Mouse (Mus musculus) kidney, adult 8-10 months (tissue): ENCODE data around the gene Man1a.
A peak's percentile ranks its signal among the peaks of the same experiment; 100 is the strongest.

Source experiments
- DNase-seq, 2 experiments: peaks; one replicate each; pipeline ENCODE4 v3.0.0; 2022

The Man1a gene

DNA sequence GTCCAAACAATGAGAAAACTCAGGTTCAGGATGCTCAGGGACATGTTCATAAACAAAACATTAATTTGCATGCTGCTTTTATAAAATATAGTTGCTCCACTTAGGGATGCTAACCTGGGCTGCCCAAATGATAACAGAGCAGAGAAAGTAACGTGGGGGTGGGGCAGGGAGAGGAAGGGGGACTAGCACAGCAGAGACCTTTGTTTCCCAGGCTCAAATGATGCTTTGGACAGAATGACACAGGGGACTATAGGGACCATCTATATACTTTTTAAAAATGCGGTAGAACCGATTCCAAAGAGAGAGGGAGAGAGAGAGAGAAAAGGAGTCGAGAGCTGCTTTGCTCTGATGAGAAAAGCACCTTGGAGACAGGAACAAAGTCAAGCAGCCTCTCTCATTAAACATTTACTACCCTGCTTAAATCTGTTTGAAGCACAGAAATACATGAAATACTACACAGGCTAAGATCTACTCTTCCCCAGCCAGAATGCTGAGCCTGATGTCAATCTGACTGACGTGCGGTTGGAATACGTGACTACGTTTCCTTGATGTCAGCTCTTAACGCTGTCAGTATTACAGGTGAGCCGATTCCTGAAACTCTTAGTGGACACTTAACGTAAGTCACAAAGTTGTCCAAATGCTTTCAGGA, 63.1 kb downstream of the Man1a start:
- DNase-seq, result no peak

- no peak for DNase-seq
These were observed 67.3 kb downstream of the Man1a start for GRCm38 (mm10) chr10:54009154-54009553.

DNA sequence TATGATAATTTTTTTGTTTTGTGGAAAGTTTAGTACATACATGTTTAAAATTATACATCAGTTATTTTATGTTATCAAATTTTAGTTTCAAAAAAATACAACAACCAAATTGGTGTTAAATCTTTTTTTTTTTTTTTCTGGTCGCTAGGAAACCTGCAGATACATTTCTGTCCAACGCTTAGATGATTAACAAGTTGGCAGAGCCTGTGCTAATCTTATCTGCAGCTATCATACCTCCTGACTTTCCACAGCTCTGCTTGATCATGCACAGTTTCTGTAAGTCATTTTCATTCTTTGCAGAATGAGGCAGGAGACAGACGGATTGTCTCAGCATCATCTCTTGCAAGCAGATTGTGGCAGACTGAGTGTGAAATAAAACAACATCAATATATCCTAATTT, 69.5 kb downstream of the Man1a start:
- no peak for DNase-seq

DNA sequence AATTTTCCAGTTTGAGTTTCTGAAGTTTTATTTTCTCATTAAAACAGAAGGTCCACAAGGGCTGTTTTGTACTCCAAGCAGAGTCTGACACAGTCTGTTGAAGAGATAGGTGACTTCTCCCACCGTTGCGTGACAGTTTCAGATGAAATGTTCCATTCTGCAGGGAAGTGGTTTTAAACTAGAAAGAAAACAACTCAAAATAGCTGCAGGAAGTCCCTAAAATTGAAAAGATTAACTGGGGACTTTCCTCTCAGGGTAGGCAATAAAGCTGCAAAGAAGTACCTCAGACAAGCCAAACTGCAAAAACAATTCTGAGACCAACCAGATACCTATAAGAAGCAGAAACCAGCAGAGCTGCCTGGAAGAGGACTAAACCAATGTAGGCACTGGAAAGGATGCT, 70.6 kb downstream of the Man1a start:
- no peak for DNase-seq

DNA sequence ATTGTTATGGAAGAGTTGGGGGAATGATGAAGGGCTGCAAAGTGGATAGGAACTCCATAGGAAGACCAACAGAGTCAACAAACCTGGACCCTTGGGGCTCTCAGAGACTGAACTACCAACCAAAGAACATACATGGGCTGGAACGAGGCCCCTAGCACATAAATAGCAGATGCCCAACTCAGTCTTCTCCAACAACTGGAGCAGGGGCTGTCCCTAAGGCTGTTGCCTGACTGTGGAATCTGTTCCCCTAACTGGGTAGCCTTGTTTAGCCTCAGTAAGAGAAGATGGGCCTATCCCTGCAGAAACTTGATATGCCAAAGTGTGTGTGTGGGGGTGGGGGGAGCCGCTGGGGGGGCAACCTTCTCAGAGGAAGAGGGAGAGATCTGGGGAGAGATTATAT, 73.5 kb downstream of the Man1a start:
- no peak for DNase-seq

GRCm38 (mm10) chr10:53997301-53997700, 79.1 kb downstream of the Man1a start:
- DNase-seq, result no peak

GRCm38 (mm10) chr10:53996216-53996615, 80.2 kb downstream of the Man1a start:
- DNase-seq, result no peak

DNA sequence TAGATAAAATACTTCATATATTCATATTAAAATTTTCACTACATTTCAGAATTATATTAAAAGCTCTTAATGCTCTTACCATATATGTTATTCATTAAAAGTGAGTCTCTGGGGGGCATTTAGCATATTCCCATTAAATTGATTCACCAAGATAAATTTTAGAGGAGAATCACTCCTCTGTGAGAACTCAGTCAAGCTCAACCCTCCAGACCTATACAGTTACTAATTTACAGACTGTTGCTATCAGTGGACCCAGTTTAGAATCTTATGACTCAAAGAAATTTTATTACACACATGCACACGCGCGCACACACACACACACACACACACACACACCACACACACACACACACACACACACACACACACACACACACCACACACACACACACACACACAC, 81.8 kb downstream of the Man1a start:
- no peak for DNase-seq

GRCm38 (mm10) chr10:53990434-53990833, 86.0 kb downstream of the Man1a start:
- no peak for DNase-seq

GRCm38 (mm10) chr10:53984894-53985293, 91.5 kb downstream of the Man1a start:
- DNase-seq, result no peak

DNA sequence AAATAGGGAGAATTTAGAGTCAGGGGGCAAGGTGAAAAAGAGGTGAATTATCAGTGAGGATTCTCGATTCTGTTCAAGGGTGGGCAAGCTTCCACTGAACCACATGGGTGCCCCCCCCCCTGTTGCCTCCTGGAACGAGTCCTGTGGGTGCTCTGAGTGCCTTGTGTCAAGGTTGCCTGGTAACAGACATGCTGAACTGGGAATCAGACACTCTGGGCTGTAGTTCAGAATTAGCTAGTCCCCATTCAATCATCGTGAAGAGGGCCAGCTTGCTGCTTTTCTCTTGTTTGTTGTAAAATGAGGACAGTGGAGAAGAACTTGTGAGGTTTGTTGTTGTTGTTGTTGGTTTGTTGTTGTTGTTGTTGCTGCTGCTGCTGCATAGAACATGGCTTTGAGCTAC, 92.3 kb downstream of the Man1a start:
- no peak for DNase-seq

DNA sequence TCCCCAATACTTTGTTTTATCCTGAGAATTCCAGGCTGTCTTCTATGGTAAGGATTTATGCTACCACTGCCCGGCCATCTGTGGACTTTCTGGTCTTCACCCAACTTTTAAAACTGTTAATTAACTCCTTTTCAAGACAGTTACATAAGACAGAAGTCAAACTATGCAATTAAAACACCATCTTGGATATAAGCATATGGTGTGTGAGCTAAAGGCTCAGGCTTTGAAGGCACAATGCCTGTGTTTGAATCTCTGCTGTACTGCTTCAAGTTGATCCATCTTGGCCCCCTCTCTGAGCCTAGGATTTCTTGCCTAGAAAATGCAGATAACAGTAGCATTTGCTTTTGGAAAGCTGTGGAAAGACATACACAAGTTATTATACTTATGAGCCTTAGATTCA, 97.8 kb downstream of the Man1a start:
- no peak for DNase-seq

DNA sequence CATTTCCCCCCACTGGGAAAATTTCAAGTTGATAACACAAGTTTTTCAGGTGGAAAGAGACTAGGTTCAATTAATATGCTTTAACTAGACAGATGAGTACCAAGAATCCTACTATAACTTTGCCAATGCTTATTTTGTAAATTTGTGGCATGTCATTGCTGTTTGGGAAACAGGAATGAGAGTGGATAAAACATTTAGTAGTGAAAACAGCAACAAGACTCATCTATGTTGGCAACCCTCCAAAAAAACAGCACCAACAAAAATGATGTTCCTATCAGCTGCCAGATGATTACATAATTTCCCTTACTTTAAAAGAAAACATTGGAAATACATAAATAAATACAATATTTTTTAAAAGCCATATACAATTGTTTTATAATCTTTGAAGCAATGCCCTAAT, 102.2 kb downstream of the Man1a start:
- peak in 1 of 2 experiments; percentile 5 for DNase-seq

DNA sequence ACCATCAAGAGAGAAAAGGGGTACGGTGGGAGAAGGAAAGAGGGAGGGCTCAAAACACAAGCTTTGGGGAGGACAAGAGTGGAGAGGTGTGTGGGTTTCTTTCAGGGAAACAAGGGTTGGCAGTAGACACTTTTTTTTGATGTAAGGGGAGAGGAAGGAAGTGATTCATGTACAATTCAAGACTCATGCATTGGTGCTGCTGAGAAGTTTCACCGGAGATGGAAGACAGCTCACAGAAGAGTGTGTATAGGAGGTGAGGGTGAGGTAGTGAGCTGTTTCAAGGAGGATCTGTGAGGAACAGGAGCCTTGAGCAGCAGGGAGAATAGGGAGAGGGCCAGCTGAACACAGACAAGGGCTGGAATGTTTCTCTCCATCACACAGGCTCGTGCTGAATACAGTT, 116.7 kb downstream of the Man1a start:
- DNase-seq, result no peak

DNA sequence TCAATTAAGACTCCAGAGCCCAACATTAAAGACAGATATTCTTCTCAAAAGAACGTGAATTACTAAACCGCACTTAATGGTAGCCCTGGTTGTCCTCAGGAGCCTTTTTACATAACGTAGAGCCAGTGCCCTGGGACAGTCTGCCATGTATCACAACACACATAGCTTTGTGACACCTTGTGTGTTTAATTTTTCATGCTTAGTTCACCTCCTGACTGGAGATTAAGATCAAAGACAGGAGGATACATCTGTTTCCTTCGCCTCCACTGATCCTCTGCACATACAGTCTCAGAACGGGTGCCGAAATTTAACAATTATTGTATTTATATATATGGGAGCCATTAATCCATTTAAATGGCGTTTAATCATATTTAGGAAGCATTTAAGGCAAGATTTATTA, 134.8 kb downstream of the Man1a start:
- peak in 1 of 2 experiments; percentile 2 for DNase-seq

GRCm38 (mm10) chr10:53938199-53938598, 138.2 kb downstream of the Man1a start:
- DNase-seq, result no peak

- no peak for DNase-seq
These were observed 140.3 kb downstream of the Man1a start for GRCm38 (mm10) chr10:53936078-53936477.

- DNase-seq, result no peak
These were observed 146.5 kb downstream of the Man1a start for GRCm38 (mm10) chr10:53929722-53930500.

GRCm38 (mm10) chr10:53927904-53928303, 148.5 kb downstream of the Man1a start:
- no peak for DNase-seq

- no peak for DNase-seq
These were observed 151.0 kb downstream of the Man1a start for GRCm38 (mm10) chr10:53925456-53925855.

- DNase-seq, result no peak
These were observed 154.2 kb downstream of the Man1a start for GRCm38 (mm10) chr10:53922236-53922635.

GRCm38 (mm10) chr10:53917517-53917916, 158.9 kb downstream of the Man1a start:
- no peak for DNase-seq

DNA sequence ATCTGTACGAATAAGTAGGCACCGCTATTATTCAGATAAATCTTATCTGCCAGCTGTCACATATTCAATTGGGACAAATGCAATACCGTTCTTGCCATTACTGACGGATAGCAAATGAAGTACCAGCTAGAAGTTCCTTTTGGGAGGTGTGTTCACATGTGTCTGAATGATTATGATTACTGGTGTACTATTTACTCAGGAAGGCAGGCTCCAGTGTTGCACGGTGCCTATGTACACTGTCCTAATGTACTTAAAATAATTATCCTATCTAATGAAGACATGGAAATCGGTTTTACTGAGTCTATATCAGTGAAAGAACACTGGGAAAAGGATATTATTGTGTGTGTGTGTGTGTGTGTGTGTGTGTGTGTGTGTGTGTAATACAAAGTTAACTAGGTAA, 160.7 kb downstream of the Man1a start:
- DNase-seq, result no peak

- DNase-seq, result no peak
These were observed 161.3 kb downstream of the Man1a start for GRCm38 (mm10) chr10:53914974-53915609.
